Mouse (Mus musculus): ENCODE data around the gene Fig4. TPM values are rescaled to one million over a fixed set of nuclear protein-coding genes. Genes with fewer than 3 reads are reported as not detected.

The Fig4 gene
- polyA plus RNA-seq, 1 experiment from 2014 or later = 36.4 TPM

- Histone ChIP-seq H3K27ac (ENCODE audit: low read depth, low read length) (no peak overlapping the region), H3K4me1 (ENCODE audit: control insufficient read depth, insufficient read depth, low read length) (no peaks in the 10 kb centered on the region), H3K36me3 (ENCODE audit: control insufficient read depth, insufficient read depth, low read length) (no peaks in the 10 kb centered on the region), H3K4me3 (ENCODE audit: low read depth, low read length) (no peak overlapping the region), H3K27me3 (ENCODE audit: control insufficient read depth, insufficient read depth, low read length) (no peaks in the 10 kb centered on the region), H3K9ac (replicated peaks; ENCODE audit: low read depth, low read length) (no peak overlapping the region), H3K4me2 (ENCODE audit: low read depth, low read length) (no peak overlapping the region), H3K9me3 (ENCODE audit: control insufficient read depth, low read length) (no peaks in the 10 kb centered on the region)
- ATAC-seq (ENCODE audit: low read depth) = no peak
- WGBS = 72% methylated on average over 3 of the region's 3 CpGs
These were observed 113.7 kb downstream of the Fig4 start for GRCm38 (mm10) chr10:41189392-41189791.

- no peak overlapping the region for H3K27ac ChIP-seq (ENCODE audit: low read depth, low read length)
- H3K9ac ChIP-seq (replicated peaks; ENCODE audit: low read depth, low read length) = no peak overlapping the region
- H3K4me2 ChIP-seq (ENCODE audit: low read depth, low read length) = no peak overlapping the region
- H3K4me3 ChIP-seq (ENCODE audit: low read depth, low read length) = no peak overlapping the region
- no peak for ATAC-seq (ENCODE audit: low read depth)
- no peaks in the 10 kb centered on the region for H3K27me3 ChIP-seq (ENCODE audit: control insufficient read depth, insufficient read depth, low read length)
- H3K9me3 ChIP-seq (ENCODE audit: control insufficient read depth, low read length) = no peaks in the 10 kb centered on the region
- H3K36me3 ChIP-seq (ENCODE audit: control insufficient read depth, insufficient read depth, low read length) = no peaks in the 10 kb centered on the region
- 66% methylated on average over 3 of the region's 3 CpGs for WGBS
- no peaks in the 10 kb centered on the region for H3K4me1 ChIP-seq (ENCODE audit: control insufficient read depth, insufficient read depth, low read length)
These were observed 119.1 kb downstream of the Fig4 start for GRCm38 (mm10) chr10:41183975-41184374.

GRCm38 (mm10) chr10:41182644-41183043 lies 120.4 kb downstream of the Fig4 start:
- Histone ChIP-seq H3K4me1 (ENCODE audit: control insufficient read depth, insufficient read depth, low read length) (no peaks in the 10 kb centered on the region), H3K27ac (ENCODE audit: low read depth, low read length) (no peak overlapping the region), H3K4me2 (ENCODE audit: low read depth, low read length) (no peak overlapping the region), H3K9me3 (ENCODE audit: control insufficient read depth, low read length) (no peaks in the 10 kb centered on the region), H3K27me3 (ENCODE audit: control insufficient read depth, insufficient read depth, low read length) (no peaks in the 10 kb centered on the region), H3K4me3 (ENCODE audit: low read depth, low read length) (no peak overlapping the region), H3K9ac (replicated peaks; ENCODE audit: low read depth, low read length) (no peak overlapping the region), H3K36me3 (ENCODE audit: control insufficient read depth, insufficient read depth, low read length) (no peaks in the 10 kb centered on the region)
- WGBS = 20% methylated on average over 6 of the region's 6 CpGs
- no peak for ATAC-seq (ENCODE audit: low read depth)

DNA sequence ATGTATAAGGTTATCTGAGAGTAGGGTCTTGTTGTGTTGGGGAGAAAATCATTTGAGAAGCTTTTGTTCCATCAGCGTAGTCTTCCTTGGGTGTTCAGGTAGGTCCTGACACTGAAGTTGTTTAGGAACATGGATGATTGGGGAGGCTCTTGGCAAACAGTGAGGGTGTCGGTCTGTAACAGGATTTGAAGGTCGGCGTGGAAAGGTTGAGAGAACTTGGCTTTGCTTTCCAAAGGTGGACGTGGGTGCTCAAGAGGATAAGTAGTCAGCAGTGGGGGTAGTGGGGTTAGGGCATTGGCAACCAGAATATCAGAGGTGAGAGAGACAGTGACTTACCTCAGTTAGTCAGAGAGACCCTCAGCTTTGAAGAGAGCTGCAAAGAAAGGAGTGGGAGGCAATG lies 136.9 kb downstream of the Fig4 start:
- Histone ChIP-seq H3K9ac (replicated peaks; ENCODE audit: low read depth, low read length) (no peak overlapping the region), H3K4me1 (ENCODE audit: control insufficient read depth, insufficient read depth, low read length) (no peaks in the 10 kb centered on the region), H3K27ac (ENCODE audit: low read depth, low read length) (no peak overlapping the region), H3K27me3 (ENCODE audit: control insufficient read depth, insufficient read depth, low read length) (no peaks in the 10 kb centered on the region), H3K4me2 (ENCODE audit: low read depth, low read length) (no peak overlapping the region), H3K4me3 (ENCODE audit: low read depth, low read length) (no peak overlapping the region), H3K36me3 (ENCODE audit: control insufficient read depth, insufficient read depth, low read length) (no peaks in the 10 kb centered on the region), H3K9me3 (ENCODE audit: control insufficient read depth, low read length) (no peaks in the 10 kb centered on the region)
- 93% methylated on average over 5 of the region's 5 CpGs for WGBS
- no peak for ATAC-seq (ENCODE audit: low read depth)

DNA sequence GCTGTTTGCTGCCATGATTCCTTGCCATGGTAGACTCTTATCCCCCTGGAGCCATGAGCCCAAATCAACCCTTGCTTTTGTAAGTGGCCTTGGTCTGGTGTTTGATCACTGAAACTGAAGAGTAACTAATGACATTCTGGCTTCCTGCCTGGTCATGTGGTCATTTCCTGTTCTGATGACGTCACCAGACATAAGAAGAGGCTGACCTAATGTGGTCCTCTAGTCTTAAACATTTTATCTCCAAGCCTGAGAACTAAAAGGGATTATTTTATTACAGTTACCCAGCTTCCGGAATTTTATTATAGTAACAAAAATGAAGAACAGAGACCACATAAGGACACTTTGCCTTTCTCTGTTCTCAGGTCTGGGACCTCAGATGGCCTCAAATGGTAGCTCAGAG lies 140.0 kb downstream of the Fig4 start:
- no peaks in the 10 kb centered on the region for H3K4me1 ChIP-seq (ENCODE audit: control insufficient read depth, insufficient read depth, low read length)
- H3K9me3 ChIP-seq (ENCODE audit: control insufficient read depth, low read length) = no peaks in the 10 kb centered on the region
- whole genome bisulfite sequencing = 82% methylated on average over 2 of the region's 2 CpGs

GRCm38 (mm10) chr10:41157296-41157695 lies 145.8 kb downstream of the Fig4 start:
- Histone ChIP-seq H3K36me3 (ENCODE audit: control insufficient read depth, insufficient read depth, low read length) (no peaks in the 10 kb centered on the region), H3K9ac (replicated peaks; ENCODE audit: low read depth, low read length) (no peak overlapping the region), H3K4me1 (ENCODE audit: control insufficient read depth, insufficient read depth, low read length) (no peaks in the 10 kb centered on the region), H3K9me3 (ENCODE audit: control insufficient read depth, low read length) (no peaks in the 10 kb centered on the region), H3K4me2 (ENCODE audit: low read depth, low read length) (no peak overlapping the region), H3K4me3 (ENCODE audit: low read depth, low read length) (no peak overlapping the region), H3K27ac (ENCODE audit: low read depth, low read length) (no peak overlapping the region), H3K27me3 (ENCODE audit: control insufficient read depth, insufficient read depth, low read length) (no peaks in the 10 kb centered on the region)
- ATAC-seq (ENCODE audit: low read depth) = no peak
- 95% methylated on average over 2 of the region's 2 CpGs for WGBS

More for the DNA sequence above, 140.0 kb downstream of the Fig4 start:
- Histone ChIP-seq H3K9ac (replicated peaks; ENCODE audit: low read depth, low read length) (no peak overlapping the region), H3K27ac (ENCODE audit: low read depth, low read length) (no peak overlapping the region), H3K27me3 (ENCODE audit: control insufficient read depth, insufficient read depth, low read length) (no peaks in the 10 kb centered on the region), H3K36me3 (ENCODE audit: control insufficient read depth, insufficient read depth, low read length) (no peaks in the 10 kb centered on the region), H3K4me2 (ENCODE audit: low read depth, low read length) (no peak overlapping the region), H3K4me3 (ENCODE audit: low read depth, low read length) (no peak overlapping the region)
- no peak for ATAC-seq (ENCODE audit: low read depth)

DNA sequence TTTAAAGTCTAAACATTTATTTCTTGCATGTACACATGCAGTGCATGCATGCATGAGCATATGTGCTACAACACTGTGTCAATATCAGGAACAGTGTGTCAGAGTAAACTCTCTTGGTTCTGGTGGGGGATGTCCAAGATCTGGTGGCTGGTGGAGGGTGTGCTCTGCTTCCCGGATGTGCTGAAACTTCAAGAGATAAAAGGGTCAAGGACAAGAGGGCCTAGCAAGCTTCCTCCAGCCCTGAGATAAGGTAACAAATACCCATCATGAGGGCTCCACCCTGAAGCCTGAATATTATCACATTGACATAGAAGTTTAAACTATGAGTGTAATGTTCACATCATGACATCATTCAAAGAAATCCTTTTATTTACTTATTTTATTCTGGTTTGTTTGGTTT lies 146.4 kb downstream of the Fig4 start:
- no peak overlapping the region for H3K27ac ChIP-seq (ENCODE audit: low read depth, low read length)
- H3K4me3 ChIP-seq (ENCODE audit: low read depth, low read length) = no peak overlapping the region
- no peak overlapping the region for H3K4me2 ChIP-seq (ENCODE audit: low read depth, low read length)
- no peaks in the 10 kb centered on the region for H3K27me3 ChIP-seq (ENCODE audit: control insufficient read depth, insufficient read depth, low read length)
- 90% methylated on average over 1 of the region's 1 CpGs for WGBS
- no peaks in the 10 kb centered on the region for H3K9me3 ChIP-seq (ENCODE audit: control insufficient read depth, low read length)
- H3K36me3 ChIP-seq (ENCODE audit: control insufficient read depth, insufficient read depth, low read length) = no peaks in the 10 kb centered on the region
- H3K4me1 ChIP-seq (ENCODE audit: control insufficient read depth, insufficient read depth, low read length) = no peaks in the 10 kb centered on the region
- no peak overlapping the region for H3K9ac ChIP-seq (replicated peaks; ENCODE audit: low read depth, low read length)
- no peak for ATAC-seq (ENCODE audit: low read depth)

DNA sequence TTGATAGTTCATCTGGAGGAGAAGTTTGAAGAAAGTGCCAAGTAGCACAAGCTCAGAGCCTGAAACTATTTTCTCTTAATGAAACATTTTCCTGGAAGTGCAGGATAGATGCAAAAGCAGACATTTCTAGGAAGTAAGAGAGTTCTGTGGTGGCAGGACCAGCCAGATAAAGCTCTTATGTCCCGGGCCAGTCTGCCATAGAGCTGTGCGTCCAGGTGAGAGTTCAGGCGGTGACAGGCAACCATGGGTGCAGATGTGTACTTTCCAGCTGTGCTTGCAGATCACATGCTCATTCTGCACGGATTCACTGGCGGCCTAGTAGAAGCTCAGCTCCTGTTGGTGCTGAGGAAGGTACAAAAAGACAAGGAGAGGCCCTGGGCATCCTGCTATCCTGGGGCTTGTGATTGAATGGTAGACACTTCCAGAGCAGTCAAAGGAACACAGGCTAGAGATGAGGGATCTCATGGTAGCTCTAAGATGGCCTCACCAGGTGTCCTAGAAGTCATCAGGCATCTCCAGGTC lies 149.8 kb downstream of the Fig4 start:
- WGBS = 93% methylated on average over 5 of the region's 5 CpGs

DNA sequence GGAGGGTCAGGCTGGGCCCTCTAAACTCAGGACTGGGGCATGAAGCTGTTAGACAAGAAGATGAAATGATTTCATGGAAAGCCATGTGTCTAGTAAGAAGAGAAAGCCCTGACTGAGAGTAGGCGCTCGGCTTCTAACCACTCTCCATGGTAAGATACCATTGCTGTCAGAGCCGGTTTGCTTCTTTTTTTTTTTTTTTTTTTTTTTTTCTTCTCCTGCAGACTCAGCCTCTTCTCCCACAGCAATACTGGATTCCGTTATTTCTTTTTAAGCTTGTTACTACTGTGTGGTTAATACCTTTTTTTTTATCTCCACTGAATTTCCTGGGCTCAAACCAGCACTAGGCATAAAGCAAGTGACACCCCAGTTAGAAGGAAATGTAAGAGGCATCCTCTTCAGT lies 151.2 kb downstream of the Fig4 start:
- no peak for ATAC-seq (ENCODE audit: low read depth)
- Histone ChIP-seq H3K27me3 (ENCODE audit: control insufficient read depth, insufficient read depth, low read length) (no peaks in the 10 kb centered on the region), H3K9me3 (ENCODE audit: control insufficient read depth, low read length) (no peaks in the 10 kb centered on the region), H3K4me2 (ENCODE audit: low read depth, low read length) (no peak overlapping the region), H3K27ac (ENCODE audit: low read depth, low read length) (no peak overlapping the region), H3K36me3 (ENCODE audit: control insufficient read depth, insufficient read depth, low read length) (no peaks in the 10 kb centered on the region), H3K9ac (replicated peaks; ENCODE audit: low read depth, low read length) (no peak overlapping the region), H3K4me1 (ENCODE audit: control insufficient read depth, insufficient read depth, low read length) (no peaks in the 10 kb centered on the region), H3K4me3 (ENCODE audit: low read depth, low read length) (no peak overlapping the region)
- 84% methylated on average over 4 of the region's 4 CpGs for WGBS

More for the DNA sequence above, 149.8 kb downstream of the Fig4 start:
- no peaks in the 10 kb centered on the region for H3K36me3 ChIP-seq (ENCODE audit: control insufficient read depth, insufficient read depth, low read length)
- no peaks in the 10 kb centered on the region for H3K27me3 ChIP-seq (ENCODE audit: control insufficient read depth, insufficient read depth, low read length)
- H3K4me2 ChIP-seq (ENCODE audit: low read depth, low read length) = no peak overlapping the region
- no peaks in the 10 kb centered on the region for H3K4me1 ChIP-seq (ENCODE audit: control insufficient read depth, insufficient read depth, low read length)
- H3K4me3 ChIP-seq (ENCODE audit: low read depth, low read length) = no peak overlapping the region
- H3K9me3 ChIP-seq (ENCODE audit: control insufficient read depth, low read length) = no peaks in the 10 kb centered on the region
- no peak for ATAC-seq (ENCODE audit: low read depth)
- no peak overlapping the region for H3K27ac ChIP-seq (ENCODE audit: low read depth, low read length)
- H3K9ac ChIP-seq (replicated peaks; ENCODE audit: low read depth, low read length) = no peak overlapping the region

Measured in neural tube, embryonic 14.5 days (tissue).